Mouse (Mus musculus) frontal cortex, adult 2 months (tissue): Measurements from ENCODE around the gene Olfr846. TPM values are rescaled to one million over a fixed set of nuclear protein-coding genes. Genes with fewer than 3 reads are reported as not detected.

ENCODE experiments used
- DNase-seq, 2 experiments: peaks; one replicate each; pipeline ENCODE4 v3.0.0; 2022; ENCODE audit warnings: low spot score in 1 of 2; ENCODE audit errors: extremely low spot score in 1 of 2
- polyA plus RNA-seq: library from polyadenylated mRNA; depleted of rRNA; stranded (reverse); fragments of >200 nt; gene quantifications from 2 replicates; pipeline ENCODE4 v1.2.3, GENCODE M21; 2012; rRNA removed

Gene Olfr846
- not detected in 2 replicates for polyA plus RNA-seq

- no peak for DNase-seq
These were observed at the start of gene Olfr846 for GRCm38 (mm10) chr9:19363905-19364304. TSS of gene Olfr846 (minus strand) at chr9:19364005.

GRCm38 (mm10) chr9:19378569-19378968 is 14.8 kb upstream of the Olfr846 start, which contains the start of gene Olfr847:
TSS of gene Olfr847 (minus strand) at chr9:19378669.
- no peak for DNase-seq

- DNase-seq = no peak
These were observed 27.6 kb downstream of the Olfr846 start, which contains the start of gene Olfr845 for GRCm38 (mm10) chr9:19336157-19336556. TSS of gene Olfr845 (plus strand) at chr9:19336457.

- DNase-seq = no peak
These were observed 47.8 kb downstream of the Olfr846 start, which contains the start of gene Olfr844 for GRCm38 (mm10) chr9:19316047-19316446. TSS of gene Olfr844 (plus strand) at chr9:19316347.

Other genes starting within 250 kb of the Olfr846 start
- gene Olfr836, start 243.6 kb downstream of the Olfr846 start, polyA plus RNA-seq = not detected in 2 replicates
- gene Olfr837, start 227.7 kb downstream of the Olfr846 start, polyA plus RNA-seq = not detected in 2 replicates
- not detected in 2 replicates for gene Olfr839-ps1, start 186.7 kb downstream of the Olfr846 start, polyA plus RNA-seq
- 0.02 TPM in 1 of 2 replicates, not detected in the other for gene Olfr843, start 112.0 kb downstream of the Olfr846 start, polyA plus RNA-seq
- not detected in 2 replicates for gene Olfr844, start 47.7 kb downstream of the Olfr846 start, polyA plus RNA-seq
- not detected in 2 replicates for gene Olfr845, start 27.5 kb downstream of the Olfr846 start, polyA plus RNA-seq
- gene Olfr847, start 14.7 kb upstream of the Olfr846 start, polyA plus RNA-seq = not detected in 2 replicates
- gene Olfr849, start 76.3 kb upstream of the Olfr846 start, polyA plus RNA-seq = not detected in 2 replicates
- not detected in 2 replicates for gene Olfr850, start 114.2 kb upstream of the Olfr846 start, polyA plus RNA-seq
- not detected in 2 replicates for gene Olfr851, start 129.3 kb upstream of the Olfr846 start, polyA plus RNA-seq
- gene Olfr853, start 177.1 kb upstream of the Olfr846 start, polyA plus RNA-seq = not detected in 2 replicates
- gene Olfr854, start 203.4 kb upstream of the Olfr846 start, polyA plus RNA-seq = not detected in 2 replicates
- gene Olfr855, start 218.6 kb upstream of the Olfr846 start, polyA plus RNA-seq = not detected in 2 replicates